Mouse (Mus musculus) thymus, postnatal 14 days (tissue): ENCODE measurements around the gene Samhd1.
A peak's percentile ranks its signal among the peaks of the same experiment; 100 is the strongest.

Experiments
- DNase-seq: peaks from one replicate; pipeline ENCODE4 v3.0.0; 2021

The Samhd1 gene

DNA sequence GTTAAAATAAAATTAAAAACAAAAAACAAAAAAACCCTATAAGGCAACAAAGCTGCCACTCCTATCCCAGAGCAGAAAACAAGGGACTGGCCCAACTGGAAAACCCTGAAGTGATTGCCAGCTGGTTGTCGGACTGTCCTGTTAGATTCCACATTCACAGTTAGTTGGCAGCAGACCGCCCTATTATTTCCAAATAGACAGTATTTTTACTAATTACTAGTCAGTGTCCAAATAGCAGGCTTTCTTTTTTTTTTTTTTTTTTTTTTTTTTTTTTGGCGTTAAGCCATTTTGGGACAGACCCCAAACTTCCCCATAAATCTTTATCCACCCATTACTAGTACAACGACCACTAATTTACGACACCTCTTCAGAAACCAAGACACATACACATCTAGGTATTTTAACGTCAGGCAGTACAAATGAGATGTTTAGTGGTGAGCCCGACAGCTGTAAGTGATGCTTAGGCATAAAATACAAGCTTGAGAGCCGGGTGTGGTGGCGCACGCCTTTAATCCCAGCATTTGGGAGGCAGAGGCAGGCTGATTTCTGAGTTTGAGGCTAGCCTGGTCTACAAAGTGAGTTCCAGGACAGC is 560 bp upstream of the Samhd1 start:
- DNase-seq, result no peak

DNA sequence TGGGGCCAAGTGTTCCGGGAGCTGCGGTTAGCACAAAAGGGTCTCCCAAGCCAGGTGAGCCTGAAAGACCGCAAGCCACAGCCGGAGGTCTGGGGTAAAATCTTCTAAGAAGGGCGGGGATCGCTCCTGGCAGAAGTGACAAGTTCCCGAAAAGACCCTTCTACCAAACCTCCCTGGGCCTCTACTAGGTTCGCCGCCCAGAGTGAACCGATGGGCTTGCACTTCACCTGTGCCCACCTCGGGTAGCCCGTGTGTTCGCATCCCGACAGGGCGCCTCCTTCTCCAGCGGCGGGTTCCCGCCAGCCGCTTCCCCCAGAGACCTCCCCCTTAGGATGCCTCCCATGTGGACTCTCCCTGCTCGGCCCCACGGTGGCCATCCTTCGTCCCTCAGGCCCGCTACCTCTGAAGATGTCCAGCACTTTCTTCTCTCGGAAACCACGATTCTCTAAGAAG is 560 bp downstream of the Samhd1 start:
- peak; percentile 37 for DNase-seq

DNA sequence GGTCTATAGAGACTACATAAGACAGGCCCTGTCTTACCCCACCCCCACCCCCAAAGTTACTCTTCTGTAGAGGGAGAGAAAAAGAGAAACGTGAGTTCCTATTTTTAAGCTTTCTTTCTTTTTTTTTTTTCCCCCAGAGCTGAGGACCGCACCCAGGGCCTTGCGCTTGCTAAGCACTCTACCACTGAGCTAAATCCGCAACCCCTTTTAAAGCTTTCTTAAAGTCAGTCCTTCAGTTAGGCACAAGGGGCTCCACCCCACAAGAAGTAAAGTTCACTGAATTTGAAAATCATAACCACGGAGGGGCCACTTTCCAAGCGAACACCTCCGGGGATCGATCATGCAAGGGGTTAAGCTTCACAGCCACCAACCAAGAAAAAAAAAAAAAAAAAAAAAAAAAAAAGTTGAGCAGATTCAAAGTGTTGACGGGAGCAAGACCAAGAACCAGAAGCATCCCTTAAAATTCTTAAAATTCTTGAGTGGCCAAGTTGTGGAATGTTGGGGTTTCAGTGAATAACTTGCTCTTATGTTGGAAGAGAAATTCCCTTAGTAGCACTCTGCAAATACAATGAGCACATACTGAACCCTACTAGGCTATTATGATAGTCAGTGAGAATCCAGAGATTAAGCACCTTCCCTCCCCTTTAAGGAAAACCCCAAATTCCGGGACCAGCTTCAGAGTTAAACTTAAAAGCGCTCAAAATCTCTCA is 1.1 kb downstream of the Samhd1 start:
- no peak for DNase-seq

DNA sequence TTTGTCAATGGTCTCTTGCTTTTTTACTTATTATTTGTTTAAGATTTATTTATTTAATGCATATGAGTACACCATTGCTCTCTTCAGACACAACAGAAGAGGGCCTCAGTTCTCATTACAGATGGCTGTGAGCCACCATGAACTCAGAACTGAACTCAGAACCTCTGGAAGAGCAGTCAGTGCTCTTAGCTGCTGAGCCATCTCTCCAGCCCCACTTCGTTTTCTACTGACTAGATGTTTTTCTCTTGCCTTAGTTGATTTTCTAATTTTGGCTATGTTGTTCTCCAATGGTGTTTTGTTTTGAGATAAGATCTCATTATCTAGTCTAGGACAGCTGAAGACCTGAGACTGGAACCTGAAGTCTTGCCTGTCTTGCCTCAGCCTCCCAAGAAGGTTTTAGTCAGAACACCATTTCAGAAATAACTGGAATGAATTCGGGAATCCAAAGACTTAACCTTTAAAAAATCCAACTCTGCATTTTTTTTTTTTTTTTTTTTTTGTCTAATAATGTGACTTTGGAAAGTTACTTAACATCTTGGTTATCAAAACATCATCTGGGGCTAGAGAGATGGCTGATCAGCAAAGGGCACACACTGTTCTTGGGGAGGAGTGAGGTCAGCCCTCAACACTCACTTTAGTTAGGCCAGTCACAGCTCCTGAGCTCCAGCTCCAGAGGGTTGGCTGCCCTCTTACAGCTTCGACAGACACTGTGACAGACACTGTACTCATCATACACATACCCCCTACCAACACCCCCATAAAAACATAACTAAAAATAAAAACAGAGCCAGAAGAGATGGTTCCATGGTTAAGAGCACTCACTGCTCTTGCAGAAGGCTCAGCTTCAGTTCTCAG is 2.2 kb downstream of the Samhd1 start:
- DNase-seq, result no peak

DNA sequence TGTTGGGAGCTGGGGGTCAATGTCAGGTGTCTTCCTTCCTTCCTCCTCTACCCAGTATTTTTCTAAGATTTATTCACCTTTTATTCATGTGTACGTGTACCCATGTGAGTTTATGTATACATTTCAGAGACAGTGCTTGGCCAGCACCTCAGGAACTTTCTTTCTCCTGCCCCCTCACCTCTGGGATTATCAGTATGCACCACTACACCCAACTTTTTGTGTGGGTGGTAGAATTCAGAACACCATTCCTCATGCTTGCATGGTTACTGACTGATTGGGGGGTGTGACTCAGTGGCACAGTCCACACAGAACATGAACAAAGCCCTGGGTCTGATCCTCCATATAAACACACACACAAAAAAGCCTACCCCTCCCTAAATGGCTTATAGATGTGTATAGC is 3.0 kb downstream of the Samhd1 start:
- DNase-seq, result no peak

DNA sequence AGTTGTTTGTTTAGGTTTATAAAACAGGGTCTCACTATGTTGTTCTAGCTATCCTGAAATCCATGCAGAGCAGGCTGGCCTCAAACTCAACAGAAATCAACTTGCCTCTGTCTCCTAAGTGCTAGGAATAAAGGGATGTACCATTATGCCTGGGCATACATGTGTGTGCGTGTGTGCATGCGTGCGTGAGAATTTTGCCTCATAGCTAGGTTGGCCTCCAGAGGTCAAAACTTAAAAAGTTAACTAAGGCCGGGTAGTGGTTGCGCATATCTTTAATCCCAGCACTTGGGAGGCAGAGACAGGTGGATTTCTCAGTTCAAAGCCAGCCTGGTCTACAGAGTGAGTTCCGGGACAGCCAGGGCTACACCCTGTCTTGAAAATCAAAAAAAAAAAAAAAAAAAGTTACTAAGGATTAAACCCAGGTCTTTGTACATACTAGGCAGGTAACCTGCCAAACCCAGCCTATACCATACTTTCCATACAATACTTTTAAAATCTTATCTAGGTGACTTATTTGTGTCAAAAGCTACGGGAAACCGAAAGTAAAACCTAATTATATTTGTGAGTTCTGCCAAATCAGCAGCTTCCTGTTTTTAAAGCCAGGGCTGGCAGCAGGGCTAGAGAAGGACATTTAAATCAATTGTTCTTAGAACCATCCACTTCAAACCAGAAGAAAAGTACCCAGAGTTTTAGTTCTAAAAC is 4.1 kb downstream of the Samhd1 start:
- no peak for DNase-seq

DNA sequence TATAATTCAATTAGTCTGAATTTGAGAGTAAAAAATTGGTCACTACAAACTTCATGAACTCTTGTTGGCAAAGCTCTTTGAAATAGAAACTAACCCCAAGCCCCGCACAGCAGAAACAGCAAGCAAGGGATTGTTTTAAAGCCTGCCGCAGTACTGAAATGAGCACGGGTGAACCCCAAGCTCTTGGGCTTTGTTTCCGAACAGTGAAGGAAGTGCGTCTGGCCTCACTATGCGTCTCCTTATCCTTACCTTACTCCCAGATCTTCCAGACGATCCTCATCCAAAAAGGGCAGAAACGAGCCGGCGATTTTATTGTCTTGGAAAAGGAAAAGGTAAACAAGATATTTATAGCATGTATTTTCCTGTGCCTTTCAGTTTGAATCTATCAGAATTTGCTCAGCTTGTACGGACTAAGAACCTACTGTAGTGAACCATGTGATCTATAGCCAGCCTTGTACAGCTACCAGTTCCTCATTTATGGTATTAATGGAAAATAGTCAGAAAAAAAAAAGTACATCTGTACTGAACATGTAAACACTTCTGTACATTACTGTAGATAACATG is 5.4 kb downstream of the Samhd1 start:
- DNase-seq, result peak; percentile 16

DNA sequence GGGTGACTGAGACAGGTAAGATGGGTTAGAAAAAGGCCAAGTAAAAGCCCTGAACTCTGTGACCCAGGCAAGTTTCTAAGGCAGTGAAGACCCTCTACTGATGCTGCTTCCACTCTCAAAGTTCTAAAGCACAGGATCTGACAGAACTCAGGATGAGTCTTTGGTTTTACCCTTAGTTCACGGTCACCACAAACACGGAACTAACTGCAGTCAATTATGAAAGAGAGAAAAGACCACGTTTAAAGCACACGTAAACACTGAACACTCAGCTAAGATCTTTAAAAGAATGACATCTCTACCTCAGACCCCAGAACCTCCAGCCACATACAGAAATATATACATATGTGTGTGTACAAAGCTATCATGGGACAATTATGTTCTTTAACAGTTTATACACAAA is 6.0 kb downstream of the Samhd1 start:
- no peak for DNase-seq

DNA sequence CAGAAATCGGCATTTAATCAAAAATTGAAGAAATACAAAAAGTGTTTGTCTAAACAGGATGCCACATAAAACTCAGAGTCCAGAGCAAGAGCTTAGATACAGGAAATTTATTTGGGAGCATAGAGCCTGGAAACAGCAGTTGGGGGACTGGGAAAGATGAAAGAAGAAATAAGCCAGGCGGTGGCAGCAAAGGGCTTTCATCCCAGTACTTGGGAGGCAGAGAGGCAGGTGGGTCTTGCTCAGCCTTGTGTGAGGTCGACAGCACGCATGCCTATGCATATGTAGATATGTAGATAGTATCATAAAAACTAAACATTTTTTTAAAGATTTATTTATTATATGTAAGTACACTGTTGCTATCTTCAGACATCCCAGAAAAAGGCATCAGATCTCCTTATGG is 7.0 kb downstream of the Samhd1 start:
- DNase-seq, result no peak

DNA sequence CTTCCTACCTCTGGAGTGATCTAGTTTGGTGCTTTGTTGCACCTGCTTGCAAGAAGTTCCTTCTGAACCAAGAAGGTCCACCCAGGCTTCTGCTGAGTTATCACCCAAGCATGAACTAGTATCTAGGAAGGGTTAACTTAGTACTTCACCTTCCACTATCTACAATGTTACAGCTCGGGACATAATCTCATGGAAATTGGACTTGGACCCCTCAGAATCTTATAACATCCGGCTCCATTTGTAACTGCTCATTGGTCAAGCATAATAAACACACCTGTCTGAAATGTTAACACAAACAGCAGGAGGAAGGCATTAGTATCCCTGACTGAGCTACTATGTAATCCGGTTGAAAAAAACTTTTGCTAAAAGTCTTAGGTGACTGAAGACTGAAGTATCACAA is 7.7 kb downstream of the Samhd1 start:
- no peak for DNase-seq

DNA sequence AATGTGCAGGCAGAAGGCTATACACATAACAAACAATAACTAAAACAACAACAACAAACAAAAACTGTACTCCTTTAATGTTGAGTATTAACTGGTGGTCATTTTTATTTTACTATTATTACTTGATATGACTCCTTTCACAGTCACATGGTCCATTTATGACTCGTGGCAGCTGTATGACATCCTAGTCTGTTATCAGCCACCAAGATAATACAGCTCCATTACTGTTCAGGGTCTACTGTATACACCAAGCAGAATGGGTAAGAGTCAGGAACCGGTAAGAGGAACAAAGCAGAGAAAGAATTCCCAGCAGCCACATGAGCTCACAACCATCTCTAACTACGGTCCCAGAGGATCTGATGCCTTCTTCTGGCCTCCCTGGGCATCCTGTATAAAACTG is 9.8 kb downstream of the Samhd1 start:
- no peak for DNase-seq

DNA sequence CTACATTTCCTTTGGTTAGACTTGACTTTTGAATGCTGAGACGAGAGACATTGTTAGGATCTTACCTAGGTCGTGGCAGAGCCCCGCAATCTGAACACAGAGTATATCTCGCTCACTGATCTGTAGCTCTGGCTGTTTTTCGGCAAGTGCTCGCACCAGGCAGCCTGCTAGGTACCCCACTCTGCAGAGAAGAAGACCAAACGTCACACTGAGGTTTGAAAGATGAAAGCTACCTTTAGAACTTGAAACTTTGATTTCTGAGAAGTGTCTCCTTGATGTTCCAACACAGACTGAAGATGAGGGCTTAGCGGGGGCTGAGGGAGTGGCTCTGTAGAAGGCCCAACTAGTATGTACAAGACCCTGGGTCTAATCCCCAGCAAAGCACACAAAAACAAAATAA is 13.3 kb downstream of the Samhd1 start:
- DNase-seq, result peak; percentile 58

DNA sequence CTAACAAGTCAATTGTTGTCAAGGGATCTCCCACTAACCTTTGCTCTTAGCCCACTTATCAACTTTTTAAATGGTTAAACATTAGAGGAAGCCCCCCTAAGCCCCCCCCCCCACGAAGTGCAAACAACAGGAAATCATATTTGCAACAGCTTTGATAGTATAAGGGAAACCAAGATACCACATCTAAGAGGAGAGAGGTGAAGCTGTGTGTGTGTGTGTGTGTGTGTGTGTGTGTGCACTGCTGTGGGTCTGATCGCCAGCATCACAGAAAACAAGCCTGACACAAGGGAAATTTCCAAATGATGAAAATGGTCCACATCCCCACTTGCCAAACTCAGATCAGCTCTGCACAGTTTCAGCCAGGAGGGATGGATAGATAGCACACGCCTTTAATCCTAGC is 16.0 kb downstream of the Samhd1 start:
- DNase-seq, result peak; percentile 45

DNA sequence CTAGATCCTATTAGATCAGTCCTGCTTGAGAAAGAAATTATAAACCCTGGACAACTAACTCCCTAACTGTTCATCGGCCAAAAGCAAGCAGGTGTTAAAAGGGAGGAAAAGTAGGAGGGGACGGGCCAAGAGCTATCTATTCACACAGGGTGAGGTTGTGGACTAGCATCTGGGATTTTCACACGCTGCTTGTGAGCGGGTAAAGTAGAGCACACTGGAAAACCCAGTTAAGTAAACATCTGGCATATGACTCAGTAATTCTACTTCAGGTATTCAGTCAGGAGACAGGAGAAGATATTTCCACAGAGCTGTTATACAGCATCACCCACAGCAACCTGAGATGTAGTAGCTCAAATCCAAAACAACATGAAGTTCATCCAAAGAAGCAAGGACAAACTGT is 16.5 kb downstream of the Samhd1 start:
- no peak for DNase-seq

DNA sequence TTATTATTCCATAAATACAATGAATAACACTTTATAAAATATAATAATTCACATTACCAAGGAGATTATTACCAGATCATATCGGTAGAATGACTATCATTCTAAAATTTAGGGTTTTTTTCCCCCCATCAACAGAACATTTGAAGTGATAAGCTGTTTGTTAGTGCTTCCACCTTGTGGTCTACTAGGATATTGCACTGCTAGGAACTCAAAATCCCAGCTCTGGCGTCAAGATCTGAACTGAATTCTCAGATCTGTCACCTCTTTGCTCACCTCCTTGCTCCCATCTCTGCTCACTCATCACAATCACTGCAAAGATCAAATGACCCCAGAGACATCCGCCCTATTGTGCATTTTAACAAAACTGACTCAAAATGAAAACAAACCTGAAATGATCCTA is 18.1 kb downstream of the Samhd1 start:
- no peak for DNase-seq

DNA sequence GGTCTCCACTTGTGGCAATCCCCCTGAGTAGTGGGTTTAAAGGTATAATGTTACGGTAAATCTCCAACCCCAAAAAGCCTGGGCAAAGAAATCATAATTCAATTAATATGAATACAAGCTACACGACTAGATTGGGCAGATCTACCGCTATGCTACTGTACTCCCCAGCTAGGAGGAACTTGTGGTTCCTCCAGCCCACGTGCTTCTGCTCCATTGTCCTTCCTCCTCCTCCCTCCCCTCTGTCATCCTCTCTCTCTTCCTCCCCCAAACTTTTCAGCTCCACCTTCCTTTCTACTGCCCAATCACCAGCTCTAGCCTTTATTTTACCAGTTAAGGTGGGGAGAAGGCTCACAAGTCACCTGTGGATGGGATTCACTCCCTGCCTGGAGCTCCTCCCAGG is 26.8 kb downstream of the Samhd1 start:
- DNase-seq, result no peak

DNA sequence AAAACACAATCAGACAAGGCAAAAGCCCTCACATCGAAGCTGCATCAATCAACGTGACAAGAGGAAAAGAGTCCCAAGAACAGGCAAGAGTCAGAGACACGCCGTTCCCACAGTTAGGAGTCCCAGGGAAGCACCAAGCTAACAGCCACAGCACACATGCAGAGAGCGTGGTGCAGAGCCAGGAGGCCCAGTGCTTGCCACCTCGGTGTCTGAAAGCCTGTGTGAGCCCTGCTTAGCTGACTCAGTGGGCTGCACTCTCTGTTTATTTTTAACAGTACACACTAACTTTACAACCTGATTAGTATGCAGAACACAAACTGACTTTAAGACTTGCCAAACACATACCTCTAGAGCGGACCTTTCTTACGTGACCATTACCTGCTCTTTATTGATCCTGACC is 30.6 kb downstream of the Samhd1 start:
- DNase-seq, result no peak

DNA sequence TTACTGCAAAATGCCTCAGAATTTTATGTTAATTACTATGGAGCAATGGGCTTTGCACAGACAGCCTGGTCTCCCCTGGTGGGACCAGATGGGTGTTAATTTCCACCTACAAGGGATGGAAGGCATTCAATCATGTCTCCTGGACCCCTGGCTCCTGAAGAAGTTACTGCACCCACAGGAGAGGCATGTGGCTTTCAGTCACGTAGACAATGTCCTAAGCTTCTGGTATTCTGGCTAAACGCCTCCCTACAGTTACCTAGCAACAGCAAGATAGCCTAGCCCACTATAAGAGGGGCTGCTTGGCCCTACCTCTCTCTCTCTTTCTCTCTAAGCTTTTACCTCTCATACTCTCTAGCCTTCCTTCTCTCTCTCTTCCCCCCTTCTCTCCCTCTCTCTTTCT is 32.8 kb downstream of the Samhd1 start:
- DNase-seq, result no peak

DNA sequence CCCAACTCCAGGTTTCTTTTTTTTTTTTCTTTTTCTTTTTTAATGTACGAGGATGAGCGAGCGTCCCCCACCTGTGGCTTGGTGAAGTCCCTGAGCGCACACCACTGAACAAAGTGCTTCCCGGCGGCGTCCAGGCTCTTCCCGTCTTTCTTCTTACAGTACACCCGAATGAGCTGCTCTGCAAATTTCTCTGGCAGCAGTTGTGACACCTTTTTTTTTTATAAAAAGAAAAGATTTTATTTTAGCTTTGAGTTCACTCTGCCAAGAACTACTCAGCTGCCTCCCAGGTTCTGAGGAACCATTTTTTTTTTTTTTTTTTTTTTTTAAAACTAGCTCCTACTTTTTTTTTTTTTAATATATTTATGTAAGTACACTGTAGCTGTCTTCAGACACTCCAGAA is 33.4 kb downstream of the Samhd1 start:
- no peak for DNase-seq

DNA sequence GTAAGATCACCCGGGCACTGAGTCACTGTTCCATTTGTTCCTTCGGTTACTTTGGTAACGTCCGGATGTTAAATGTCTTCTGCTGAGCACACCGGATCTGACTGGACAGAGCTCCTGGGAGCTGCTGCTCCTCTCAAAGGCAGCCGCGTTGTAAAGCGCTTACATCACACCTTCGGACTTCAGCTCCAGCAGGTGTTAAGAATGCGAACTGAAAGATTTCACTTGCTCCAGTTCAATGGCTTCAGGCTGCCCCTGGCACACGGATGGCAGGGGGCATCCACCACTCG is 34.8 kb downstream of the Samhd1 start:
- DNase-seq, result no peak

DNA sequence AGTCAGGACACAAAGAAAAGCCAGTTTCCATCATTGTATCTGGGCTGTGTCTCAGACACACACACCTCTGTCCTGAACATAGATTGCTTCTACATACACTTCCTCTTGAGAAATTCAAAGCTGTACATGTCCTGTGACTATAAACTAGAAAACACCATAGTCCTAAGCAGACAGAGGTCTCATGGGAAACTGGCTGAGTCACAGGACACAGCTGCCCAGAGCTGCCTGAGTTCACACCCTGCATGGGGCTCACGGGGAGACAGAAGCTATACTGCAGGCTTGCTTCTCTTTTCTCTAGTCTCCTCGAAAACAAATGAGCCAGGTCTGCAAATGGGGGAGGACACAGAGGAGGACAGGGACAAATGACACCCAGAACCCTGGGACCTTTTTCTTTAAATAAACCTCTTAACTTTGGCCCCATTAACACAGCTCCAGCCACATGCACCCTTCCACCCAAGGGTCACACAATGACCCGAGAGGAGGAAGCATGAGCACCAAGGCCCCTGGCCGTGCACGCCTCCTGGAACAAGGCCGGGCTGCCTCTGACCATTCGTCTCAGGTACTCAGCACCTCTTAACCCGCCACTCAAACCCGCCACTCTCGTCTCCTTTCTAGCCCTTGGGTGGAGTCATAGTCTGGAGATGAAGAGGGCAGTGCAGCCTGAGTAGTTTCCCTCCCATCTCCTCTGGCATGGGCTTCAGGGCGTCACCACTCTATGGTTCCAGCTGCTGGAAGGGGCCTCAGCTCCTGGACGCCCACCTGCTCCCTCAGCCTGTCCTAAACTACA is 35.3 kb downstream of the Samhd1 start:
- no peak for DNase-seq

DNA sequence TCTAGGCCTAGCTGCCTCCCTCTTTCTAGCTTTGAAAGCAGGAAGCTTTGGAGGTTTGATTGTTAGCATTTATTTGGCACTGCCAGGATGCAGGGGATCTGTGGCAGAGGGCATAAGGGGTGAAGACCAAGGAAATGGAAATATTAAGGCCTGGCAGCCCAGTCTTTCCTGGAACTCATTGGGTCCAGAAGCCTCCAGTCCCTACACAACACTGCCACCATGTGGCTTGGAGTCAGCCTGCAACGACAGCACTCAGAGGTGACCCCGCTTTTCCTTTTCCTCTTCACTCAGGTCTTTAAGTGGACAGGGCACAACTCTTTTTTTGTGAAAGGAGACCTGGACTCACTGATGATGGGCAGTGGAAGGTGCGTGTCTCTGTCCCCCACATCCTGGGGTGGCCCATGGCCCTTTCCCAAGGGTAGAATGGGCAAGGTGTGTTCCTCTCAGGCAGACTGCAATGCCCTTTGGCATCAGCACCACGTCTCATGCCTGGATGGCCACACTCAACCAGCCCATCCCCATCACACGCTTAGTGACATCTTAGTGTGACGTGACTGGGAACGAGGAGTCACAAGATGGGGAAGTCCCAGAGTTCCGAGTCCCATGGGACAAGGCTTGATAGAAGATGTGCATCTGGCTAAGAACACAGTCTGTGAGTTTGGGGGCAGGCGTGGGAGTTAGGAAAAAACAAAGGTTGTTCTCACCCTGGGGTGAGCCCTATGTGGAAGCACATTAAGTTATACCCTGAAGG is 39.9 kb downstream of the Samhd1 start:
- peak; percentile 59 for DNase-seq
